Mouse (Mus musculus) megakaryocyte progenitor cell, adult 5-6 weeks (primary cell): Measurements from ENCODE around the gene Tmem39b. TPM values are rescaled to one million over a fixed set of nuclear protein-coding genes. Genes with fewer than 3 reads are reported as not detected.
A peak's percentile ranks its signal among the peaks of the same experiment; 100 is the strongest.

Source experiments
- ATAC-seq: replicated peaks from 2 replicates; pipeline ENCODE4 v1.8.0; 2016; ENCODE audit warnings: mild to moderate bottlenecking, moderate TSS enrichment, inconsistent platforms; ENCODE audit not compliant: poor library complexity
- total RNA-seq, 2 experiments: library from RNA; stranded (forward) in 1 of 2; stranded (reverse) in 1 of 2; fragments of 157-497, 149-512 nt in 1 of 2; fragments of 200-1000 nt in 1 of 2; gene quantifications; 2 replicates each; pipeline versions ENCODE4 v1.2.3 to v1.2.4; 2015 to 2017

Tmem39b gene
- total RNA-seq, 2 experiments from 2014 or later = 7.3 to 26.4 TPM

DNA sequence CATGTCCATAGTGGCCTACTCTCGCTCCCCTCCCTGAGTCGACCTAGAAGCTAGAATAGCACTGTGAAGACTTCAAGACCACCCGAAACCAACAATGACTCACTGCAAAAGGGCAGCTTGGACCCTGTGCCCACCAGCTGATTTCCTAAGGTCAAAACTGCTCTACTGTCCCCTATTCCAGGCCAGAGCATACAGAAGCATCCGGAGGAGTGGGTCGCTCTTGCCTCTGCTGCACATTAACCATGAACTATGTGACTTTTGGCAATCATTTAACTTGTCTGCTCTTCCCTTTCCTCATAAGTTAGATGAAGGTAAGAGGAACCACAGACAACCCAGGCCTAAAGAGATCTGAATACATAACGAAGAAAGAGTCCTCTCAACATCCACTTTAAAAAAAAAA, 12.1 kb downstream of the Tmem39b start:
- no peak for ATAC-seq

DNA sequence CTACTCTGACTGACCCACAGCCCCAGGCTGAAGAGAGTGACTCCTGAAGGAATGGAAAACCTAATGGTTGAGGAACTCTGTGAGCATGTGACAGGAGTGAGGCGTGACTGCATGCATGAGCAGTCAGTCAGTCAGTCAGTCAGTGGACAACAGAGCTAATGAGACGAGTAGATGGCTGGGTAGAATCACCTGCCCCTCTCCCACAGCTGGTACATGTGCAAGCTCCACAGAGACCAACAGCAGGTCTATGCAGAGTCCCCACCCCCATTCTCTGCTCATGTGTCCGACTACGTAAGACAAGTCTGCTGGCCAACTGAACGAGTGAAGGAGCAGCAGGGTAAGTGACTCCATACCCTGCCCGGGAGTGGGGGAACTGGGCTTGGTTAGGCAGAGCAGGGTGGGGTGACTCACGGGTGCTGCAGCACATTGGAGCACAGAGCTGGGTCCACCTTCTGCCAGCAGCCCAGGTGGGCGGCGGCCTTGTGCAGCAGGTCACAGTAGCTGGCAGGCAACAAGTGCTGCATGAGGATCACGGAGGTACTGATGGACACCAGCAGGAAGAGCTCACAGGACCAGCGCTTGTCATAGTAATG, 12.6 kb downstream of the Tmem39b start:
- no peak for ATAC-seq

DNA sequence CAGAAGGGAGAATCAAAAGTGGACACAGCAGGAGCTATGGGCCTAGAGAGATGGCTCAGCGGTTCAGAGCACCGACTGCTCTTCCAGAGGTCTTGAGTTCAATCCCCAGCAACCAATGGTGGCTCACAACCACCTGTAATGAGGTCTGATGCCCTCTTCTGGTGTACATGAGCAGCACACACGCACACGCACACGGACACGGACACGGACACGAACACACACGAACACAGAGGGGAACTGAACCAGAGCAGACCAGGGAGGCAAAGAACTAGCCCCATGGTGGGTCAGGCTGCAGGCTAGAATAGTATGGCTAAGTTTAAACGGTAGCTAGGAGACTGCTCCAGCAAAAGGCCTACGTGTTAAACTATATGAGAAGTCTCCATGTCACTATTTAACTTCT, 14.8 kb downstream of the Tmem39b start:
- no peak for ATAC-seq

GRCm38 (mm10) chr4:129672878-129673449, 23.7 kb downstream of the Tmem39b start:
- ATAC-seq = peak; percentile 38

- ATAC-seq = peak; percentile 93
Observed at GRCm38 (mm10) chr4:129672083-129672877, 24.4 kb downstream of the Tmem39b start, which contains the start of gene Kpna6. Gene Kpna6, minus strand, starts transcription at chr4:129672767.

DNA sequence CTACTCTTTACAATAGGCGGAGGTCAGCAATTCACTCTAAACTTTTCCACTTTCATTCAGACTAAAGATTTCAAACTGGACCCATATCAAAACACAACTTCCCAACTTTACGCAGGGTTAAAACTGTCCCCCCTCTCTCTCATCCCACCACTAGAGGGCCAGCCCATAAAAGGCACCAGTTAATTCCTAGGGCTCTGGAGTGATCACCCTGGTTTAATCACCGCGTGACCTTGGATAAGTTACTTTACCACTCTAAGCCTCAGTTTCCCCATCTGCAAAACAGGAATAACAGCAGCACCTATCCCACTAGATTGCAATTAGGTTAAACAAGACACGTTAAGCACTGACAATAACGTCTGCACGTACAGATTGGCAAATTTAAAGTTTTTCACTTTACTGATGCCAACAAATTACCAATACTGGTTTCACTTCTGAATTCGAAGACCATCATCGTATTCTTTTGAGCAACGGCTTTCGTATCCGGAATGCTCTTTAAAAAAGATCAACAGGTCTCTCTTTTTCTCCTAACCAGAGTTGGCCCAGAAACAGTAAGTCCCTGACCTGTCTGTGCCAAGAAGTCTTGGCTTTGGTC, 25.1 kb downstream of the Tmem39b start:
- ATAC-seq = peak; percentile 78

GRCm38 (mm10) chr4:129662255-129662813, 34.3 kb downstream of the Tmem39b start:
- ATAC-seq = no peak

DNA sequence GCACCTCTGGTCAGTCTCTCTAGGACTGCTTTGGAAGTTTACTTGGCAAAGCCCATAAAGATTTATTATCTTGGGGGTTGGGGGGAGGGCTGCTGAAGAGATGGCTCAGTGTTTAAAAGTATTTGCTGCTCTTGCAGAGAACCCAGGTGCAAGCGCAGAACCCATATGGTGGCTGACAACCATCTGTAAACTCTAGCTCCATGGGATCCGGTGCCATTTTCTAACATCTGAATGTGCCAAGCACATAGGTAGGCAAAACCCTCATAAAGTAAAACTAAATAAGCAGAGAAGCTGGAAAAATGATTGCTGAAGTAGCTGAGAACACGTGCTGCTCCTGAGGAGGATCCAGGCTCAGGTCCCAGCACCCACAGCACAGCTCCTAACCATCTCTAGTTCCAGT, 35.1 kb downstream of the Tmem39b start:
- no peak for ATAC-seq

- no peak for ATAC-seq
Observed at GRCm38 (mm10) chr4:129654770-129655169, 41.9 kb downstream of the Tmem39b start.

- ATAC-seq = no peak
Observed at GRCm38 (mm10) chr4:129650359-129650758, 46.3 kb downstream of the Tmem39b start.

- ATAC-seq = no peak
Observed at GRCm38 (mm10) chr4:129648656-129649055, 48.0 kb downstream of the Tmem39b start.

DNA sequence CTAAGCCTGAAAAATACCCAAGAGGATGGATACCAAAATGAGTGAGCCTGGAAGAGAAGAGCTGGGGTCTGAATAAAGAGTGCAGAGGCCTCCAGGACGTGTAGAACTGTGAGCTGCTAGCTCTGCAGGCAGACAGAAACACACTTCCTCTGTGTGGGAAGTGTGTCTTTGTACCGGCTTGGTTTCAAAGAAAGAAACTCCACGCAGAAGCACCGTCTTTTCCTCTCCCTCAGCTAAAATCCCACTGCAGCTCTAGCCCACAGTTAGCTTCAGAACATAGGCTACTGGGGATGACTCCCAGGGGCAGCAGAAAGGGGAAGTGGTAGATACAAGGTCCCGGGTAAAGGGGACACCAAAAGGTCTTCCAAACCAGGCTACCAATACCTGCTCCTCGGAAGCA, 51.4 kb downstream of the Tmem39b start:
- no peak for ATAC-seq

GRCm38 (mm10) chr4:129641756-129642155, 54.9 kb downstream of the Tmem39b start:
- no peak for ATAC-seq

GRCm38 (mm10) chr4:129640638-129641467, 55.8 kb downstream of the Tmem39b start, which contains the start of gene Txlna:
Gene Txlna, minus strand, starts transcription at chr4:129641065.
- ATAC-seq = peak; percentile 88

DNA sequence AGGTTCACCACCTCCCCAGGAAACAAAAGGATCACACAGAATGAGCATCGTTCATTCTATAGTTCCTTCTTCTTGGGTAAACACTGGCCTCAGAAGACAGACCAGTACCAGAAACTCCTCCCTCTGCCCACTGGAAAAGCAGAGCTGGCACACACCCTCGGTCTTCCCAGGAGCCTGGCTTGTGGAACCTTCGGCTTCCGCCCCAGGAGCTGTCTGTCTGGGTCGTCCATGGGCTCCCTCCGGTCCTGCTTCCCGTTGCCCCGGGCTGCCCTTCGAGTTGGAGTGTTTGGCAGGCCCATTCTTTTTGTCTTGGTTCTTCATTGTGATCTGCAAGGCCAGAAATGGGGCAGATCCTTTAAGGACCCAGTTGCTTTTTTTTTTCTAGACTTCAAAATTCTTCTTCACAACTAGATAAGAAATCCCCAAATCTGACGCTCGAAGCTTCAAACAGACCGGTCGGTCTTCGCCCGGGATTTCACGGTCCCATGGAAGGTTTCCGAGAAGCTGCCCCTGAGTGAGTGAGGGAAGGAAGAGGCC, 56.5 kb downstream of the Tmem39b start:
- ATAC-seq = 0 out of 2 replicates have a peak, but pooled peaks have one; percentile 3

DNA sequence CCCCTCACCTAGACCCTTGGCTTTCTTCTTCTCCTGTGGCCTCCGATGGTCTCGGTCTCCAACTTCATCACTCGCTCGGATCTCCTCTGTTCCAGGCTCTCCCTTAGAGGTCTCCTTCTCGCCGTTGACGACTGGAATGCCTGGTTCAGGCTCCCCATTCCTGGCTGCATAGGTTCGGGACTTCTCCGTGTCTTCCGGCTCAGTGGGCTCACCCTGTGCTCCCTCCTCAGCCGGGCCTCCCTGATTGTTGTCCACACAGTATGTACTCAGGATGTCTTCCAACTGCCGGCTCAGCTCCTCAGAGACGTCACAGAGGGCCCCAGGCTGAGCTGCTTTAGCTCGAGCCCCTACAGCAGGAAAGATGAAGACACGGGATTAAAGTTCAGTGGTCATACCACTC, 57.4 kb downstream of the Tmem39b start:
- no peak for ATAC-seq

- ATAC-seq = peak; percentile 55
Observed at GRCm38 (mm10) chr4:129633852-129634251, 62.8 kb downstream of the Tmem39b start.

GRCm38 (mm10) chr4:129631867-129632266, 64.8 kb downstream of the Tmem39b start:
- no peak for ATAC-seq

GRCm38 (mm10) chr4:129630944-129631343, 65.7 kb downstream of the Tmem39b start:
- ATAC-seq = no peak
